In genomic region chr4:148150242-148150641, GRCm38 (mm10) we compare ENCODE assay signal across 1 mouse cellular context.
TF ChIP-seq lines count a peak whose summit lies in the region.

No protein-coding gene starts in this region.

TF ChIP-seq in MEL, 35 proteins besides CTCF, POLR2A, EP300 and RAD21:
- TF ChIP-seq CHD1 (IDR thresholded peaks at IDR 0.05; ENCODE audit: low read depth, low read length) (no peak), USF1 (IDR thresholded peaks at IDR 0.05; ENCODE audit: low read depth, low read length) (no peak), MEF2A (IDR thresholded peaks at IDR 0.05; ENCODE audit: extremely low read depth, insufficient replicate concordance, low read depth, low read length, poor library complexity, severe bottlenecking) (no peak), SIN3A (IDR thresholded peaks at IDR 0.05; ENCODE audit: low read length) (no peak), RCOR1 (IDR thresholded peaks at IDR 0.05; ENCODE audit: low read depth, low read length) (no peak), MAX (IDR thresholded peaks at IDR 0.05; ENCODE audit: low read length) (no peak), MYC (IDR thresholded peaks at IDR 0.05; ENCODE audit: low read depth, low read length) (no peak), BHLHE40 (IDR thresholded peaks at IDR 0.05; ENCODE audit: borderline replicate concordance, low read depth, low read length) (no peak), ZNF384 (IDR thresholded peaks at IDR 0.05; ENCODE audit: low read depth, low read length) (peak; percentile 56; the same call in 1 of the 2 replicates)
